Mouse (Mus musculus) 3T3-L1 (cell line): ENCODE data around the gene Arhgef3.
A peak's percentile ranks its signal among the peaks of the same experiment; 100 is the strongest.
"Not testable (repeated sequence)": the region's sequence is repeated elsewhere in the genome, so short reads cannot be mapped to it uniquely, and the experiment has no call there.

Experiments used
- DNase-seq: peaks from one replicate; pipeline ENCODE4 v3.0.0-alpha.2; 2015; ENCODE audit warnings: low read depth, low spot score

Arhgef3 gene

GRCm38 (mm10) chr14:27231506-27231905, 116.8 kb downstream of the Arhgef3 start:
- no peak for DNase-seq

DNA sequence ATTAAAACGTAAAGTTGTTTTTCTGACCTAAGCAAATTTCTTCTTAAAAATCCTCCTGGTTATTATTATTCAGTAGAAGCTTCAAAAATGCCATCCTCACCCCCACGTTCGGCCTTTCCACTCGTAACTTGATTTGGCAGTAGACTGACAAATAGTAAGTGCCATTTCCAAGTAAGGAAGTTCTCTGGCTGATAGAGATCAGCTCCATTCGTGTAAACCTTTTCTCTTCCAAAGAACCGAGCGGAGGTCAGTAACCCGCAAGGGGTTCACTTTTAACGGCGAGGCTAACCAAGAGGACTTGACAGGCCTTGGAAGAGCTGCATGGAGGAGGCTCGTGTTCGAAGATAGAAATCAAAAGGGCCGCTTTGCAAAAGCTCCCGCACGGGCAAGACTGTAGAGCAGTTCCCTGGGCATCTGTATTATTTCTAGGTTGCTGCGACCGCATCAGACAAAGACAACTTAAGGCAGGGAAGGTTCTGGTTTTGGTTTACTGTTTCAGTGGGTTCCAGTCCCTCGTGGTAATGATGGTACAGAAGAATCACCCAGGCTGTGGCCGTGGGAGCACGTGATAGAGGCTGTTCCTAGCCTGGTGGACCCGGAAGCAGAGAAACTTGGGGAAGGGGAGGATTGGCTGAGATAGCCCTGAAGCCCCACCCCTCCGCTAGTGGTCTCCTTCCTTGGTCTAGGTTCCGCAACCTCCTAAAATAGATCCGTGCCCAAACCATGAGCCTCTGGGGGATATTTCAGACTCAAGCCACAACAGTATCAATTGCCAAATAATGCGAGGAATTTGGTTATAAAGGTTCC, 117.5 kb downstream of the Arhgef3 start:
- no peak for DNase-seq

GRCm38 (mm10) chr14:27233056-27233455, 118.4 kb downstream of the Arhgef3 start:
- no peak for DNase-seq

- DNase-seq = no peak
Measured at GRCm38 (mm10) chr14:27233656-27234055, 119.0 kb downstream of the Arhgef3 start.

GRCm38 (mm10) chr14:27234270-27234840, 119.7 kb downstream of the Arhgef3 start:
- DNase-seq = peak; percentile 31

GRCm38 (mm10) chr14:27235897-27236553, 121.3 kb downstream of the Arhgef3 start:
- no peak for DNase-seq

- DNase-seq = no peak
Measured at GRCm38 (mm10) chr14:27237522-27238187, 123.0 kb downstream of the Arhgef3 start.

DNA sequence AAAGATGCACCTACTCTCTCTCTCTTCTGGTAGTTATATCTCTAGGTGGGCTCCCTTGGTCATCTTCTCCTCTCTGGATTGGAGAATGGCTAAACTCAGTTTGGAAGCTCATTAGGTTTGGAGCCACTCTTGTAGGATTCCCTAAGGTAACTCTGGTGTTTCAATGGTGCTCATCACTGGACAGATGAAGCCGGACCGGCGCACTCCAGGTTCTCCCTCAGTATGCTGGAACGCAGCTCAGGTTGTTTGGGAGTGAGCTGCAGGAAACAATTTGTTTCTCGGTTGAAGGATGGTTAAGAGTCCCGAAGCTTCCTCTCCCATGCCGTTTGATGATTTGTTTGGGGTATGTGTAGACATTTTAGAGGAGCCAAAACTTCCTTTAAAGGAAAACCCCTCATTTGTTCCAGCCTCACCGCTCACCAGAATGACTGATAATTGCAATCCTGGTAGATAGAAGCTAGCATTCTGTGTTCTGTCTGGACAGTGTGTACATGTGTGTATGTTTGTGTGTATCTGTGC, 124.0 kb downstream of the Arhgef3 start:
- DNase-seq = no peak

DNA sequence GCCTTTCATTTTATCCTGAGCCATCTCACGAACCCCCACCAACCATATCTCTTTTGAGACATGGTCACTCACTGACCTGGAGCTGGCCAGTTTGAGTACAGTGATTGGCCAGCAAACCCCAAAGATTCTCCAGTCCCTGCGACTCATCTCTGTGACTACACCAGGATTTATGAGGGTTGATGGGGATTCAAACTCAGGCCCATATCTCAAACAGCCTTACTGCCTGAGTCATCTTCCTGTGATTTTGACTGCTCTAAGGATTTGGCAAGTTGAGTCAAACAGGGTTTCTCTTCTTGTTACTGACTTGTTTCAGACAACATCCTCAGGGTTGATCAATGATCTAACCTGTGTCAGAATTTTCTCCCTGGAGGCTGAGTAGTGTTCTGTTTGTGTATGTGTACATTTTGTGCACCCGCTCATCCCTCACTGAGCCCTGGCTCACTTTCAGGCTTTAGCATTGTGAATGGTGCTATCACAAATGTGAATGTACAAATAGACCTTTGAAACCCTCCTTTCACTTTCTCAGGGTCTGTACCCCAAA, 124.9 kb downstream of the Arhgef3 start:
- DNase-seq = peak; percentile 60

DNA sequence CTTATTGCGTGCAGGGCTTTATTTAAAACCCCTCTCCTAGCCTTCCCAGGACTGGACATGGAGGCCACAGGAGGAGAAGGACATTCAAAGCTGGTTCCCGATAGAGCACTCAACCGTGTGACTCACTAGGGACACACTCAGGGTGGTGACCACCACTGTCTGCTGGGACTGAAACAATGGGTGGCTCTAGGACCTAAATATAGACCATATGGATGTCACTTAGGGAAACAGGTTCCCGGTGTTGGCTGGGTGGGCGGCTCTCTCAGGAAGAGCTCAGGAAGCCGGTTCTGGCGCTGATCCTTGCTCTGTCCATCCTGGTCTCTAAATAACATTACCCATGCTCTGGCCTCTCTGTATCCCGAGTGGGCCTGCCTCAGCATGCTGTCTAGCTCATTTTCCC, 127.6 kb downstream of the Arhgef3 start:
- DNase-seq = peak; percentile 4

DNA sequence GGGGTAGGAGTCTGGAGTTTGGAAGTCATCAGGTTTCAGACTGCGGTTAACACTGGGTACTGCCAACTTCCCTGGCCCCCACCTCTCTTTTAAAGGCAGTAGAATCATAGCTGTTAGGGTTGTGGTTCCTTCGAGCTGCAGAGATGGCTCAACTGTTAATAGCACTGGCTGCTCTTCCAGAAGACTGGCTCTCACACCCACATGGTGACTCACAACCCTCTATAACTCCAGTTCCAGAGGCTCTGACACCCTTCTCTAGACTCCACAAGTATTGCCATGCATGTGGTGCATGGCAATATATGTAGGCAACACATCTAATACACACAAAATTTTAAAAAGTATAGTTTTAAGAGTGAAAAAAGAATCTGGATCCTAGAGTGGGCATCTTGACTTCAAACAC, 128.1 kb downstream of the Arhgef3 start:
- DNase-seq = peak; percentile 58

DNA sequence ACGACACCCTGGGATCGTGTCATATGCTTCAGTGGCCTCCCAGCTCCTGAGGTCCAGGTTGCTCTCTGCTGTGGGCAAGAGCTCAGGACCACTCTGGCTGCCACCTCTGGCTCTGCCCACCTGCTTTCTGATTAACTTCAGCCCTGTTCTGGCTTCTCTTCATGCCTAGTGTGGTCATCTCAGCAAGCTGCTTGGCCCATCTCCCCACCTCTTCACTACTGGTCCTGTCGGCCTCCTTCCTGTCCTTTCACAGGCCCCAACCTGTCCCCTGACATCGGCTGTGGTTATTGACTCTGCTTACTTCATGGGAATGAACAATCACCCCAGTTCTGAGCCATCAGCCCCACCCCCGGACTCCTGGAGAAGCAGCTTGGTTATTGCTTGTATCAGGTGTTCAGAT, 128.9 kb downstream of the Arhgef3 start:
- no peak for DNase-seq

DNA sequence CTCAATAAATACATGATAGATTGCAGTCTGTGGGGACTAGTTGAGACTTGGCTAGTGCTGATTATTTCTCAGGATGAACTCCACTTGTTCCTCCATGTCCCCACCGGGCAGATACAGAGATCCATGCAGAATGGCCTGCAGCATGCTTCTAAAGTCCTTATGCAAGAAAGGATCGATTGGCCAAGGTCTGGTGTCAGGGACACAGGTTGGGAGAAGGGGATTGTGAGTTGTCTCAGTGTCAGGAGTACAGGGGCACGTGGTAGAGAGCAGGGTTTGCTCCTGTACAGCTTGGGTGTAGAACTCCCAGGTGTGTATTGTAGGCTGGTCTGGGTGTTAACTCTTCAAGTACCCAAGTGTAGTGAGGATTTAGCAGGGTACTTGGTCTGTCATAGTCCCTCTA, 130.2 kb downstream of the Arhgef3 start:
- DNase-seq = no peak

- no peak for DNase-seq
Measured at GRCm38 (mm10) chr14:27246424-27246823, 131.7 kb downstream of the Arhgef3 start.

DNA sequence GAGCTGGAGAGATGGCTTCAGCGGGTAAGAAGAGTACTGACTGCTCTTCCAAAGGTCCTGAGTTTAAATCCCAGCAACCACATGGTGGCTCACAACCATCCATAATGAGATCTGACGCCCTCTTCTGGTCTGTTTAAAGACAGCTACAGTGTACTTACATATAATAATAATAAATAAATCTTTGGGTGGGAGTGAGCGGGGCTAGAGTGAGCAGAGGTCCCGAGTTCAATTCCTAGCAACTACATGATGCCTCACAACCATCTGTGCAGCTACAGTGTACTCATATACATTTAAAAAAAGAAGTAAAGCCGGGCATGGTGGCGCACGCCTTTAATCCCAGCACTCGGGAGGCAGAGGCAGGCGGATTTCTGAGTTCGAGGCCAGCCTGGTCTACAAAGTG, 132.2 kb downstream of the Arhgef3 start:
- not testable (repeated sequence) for DNase-seq

DNA sequence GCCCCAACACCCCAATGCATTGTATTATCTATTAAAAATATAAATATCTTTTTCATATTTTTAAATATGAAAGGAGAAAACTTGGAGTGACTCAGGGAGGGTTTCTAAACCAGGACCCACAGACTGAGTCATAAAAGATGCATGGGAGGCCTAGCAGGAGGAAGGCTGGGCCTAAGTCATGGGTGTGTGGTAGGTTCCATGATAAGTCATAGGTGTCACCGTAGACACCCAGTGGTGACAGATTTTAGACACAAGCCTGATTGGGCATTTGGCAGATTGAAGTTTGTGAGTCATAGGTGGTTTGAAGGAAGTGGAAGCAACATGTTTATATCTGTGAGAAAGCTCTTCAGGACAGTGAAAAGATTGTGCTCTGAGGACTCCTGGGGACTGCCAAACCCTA, 134.4 kb downstream of the Arhgef3 start:
- peak; percentile 75 for DNase-seq

DNA sequence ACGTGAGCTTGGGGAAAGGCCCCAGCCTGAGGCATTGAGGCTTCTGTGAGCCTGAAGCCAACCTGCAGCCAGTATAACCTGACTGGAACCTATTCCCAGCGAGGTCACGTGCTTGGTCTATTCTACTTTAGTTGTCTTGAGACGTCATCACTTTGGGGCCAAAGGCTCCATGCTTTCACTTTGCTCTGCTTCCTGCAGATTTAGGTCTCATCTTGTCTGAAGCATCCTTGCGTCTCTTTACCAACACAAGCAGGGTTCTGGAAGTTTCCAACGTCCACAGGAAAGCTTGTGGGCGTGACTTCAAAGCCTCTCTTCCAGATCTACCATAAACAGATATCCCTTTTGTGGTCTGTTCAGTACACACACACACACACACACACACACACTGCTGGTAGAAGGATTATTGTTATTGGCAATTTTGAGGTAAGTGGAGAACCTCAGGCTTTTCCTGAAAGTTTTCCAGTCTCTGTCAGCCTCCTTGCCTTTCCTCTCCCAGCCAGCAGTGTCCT, 135.6 kb downstream of the Arhgef3 start:
- DNase-seq = no peak

- DNase-seq = no peak
Measured at GRCm38 (mm10) chr14:27253391-27253790, 138.7 kb downstream of the Arhgef3 start.

- no peak for DNase-seq
Measured at GRCm38 (mm10) chr14:27262349-27262748, 147.7 kb downstream of the Arhgef3 start.

DNA sequence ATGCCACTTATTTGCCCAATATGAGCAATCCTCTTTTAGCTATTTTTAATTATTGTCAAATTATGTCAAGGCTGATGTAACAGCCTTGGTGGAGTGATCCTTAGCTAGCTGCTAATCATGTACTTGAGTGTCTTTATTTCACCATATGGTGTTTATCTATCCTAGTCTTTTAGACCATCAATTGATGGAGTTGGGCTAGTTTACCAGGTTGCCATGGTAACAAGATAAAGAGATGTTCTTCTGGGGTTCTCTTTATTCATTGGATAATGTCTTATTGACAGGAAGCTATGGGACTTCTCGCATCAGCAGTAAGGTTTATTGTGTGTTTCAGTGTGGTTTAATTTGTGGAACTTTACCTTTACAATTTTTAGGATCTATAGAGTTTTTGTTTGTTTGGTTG, 151.9 kb downstream of the Arhgef3 start:
- no peak for DNase-seq

DNA sequence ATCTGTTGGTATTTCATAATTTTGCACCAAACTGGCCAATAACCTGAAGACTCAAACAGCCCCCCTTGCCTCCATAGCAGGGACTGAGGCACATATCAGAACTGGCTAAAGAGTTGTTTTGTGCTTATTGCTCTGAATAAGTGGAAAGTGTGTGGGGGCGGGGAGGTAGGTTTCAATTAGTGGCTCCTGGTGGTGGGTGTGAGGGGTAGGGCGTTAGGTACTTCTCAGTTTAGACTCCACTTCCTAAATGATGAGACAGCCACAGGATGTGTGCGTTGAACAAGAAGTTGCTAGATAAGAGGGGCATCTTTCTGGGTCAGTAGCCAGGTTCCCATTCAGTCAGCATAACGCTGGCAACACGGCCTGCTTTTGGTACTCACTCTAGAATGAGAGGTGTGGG, 153.4 kb downstream of the Arhgef3 start:
- no peak for DNase-seq
